Mouse (Mus musculus) stomach, postnatal 0 days (tissue): ENCODE data around the gene Plxnc1. TPM values are rescaled to one million over a fixed set of nuclear protein-coding genes. Genes with fewer than 3 reads are reported as not detected.

Source experiments
- ATAC-seq: fragments of 200-750 bp; cut with Nextera tagmentation; 2 replicates; pipeline ENCODE4 v1.8.0; 2017; ENCODE audit not compliant: low FRiP score, low TSS enrichment
- DNase-seq: peaks from one replicate; pipeline ENCODE4 v3.0.0-alpha.2; 2016; ENCODE audit warnings: low spot score
- H3K27ac ChIP-seq: fragments of 300-500 bp; sonication (generic); replicated peaks from 2 replicates; pipeline ENCODE4 v1.5.1; 2014; ENCODE audit warnings: mild to moderate bottlenecking, control low read depth
- H3K27me3 ChIP-seq: fragments of 300-500 bp; sonication (generic); 2 replicates; pipeline ENCODE4 v1.6.1; 2014; ENCODE audit warnings: low read length; ENCODE audit not compliant: control insufficient read depth, insufficient read depth
- H3K36me3 ChIP-seq: fragments of 300-500 bp; sonication (generic); 2 replicates; pipeline ENCODE4 v1.6.1; 2014; ENCODE audit warnings: low read length, mixed read lengths; ENCODE audit not compliant: control insufficient read depth, insufficient read depth
- H3K4me1 ChIP-seq: fragments of 300-500 bp; sonication (generic); replicated peaks from 2 replicates; pipeline ENCODE4 v1.6.1; 2014; ENCODE audit warnings: antibody characterized with exemption; ENCODE audit not compliant: control insufficient read depth, insufficient read depth
- H3K4me2 ChIP-seq: fragments of 300-500 bp; sonication (generic); replicated peaks from 2 replicates; pipeline ENCODE4 v1.6.1; 2014; ENCODE audit warnings: low read depth, mild to moderate bottlenecking, control low read depth, moderate library complexity
- H3K4me3 ChIP-seq: fragments of 300-500 bp; sonication (generic); 2 replicates; pipeline ENCODE4 v1.5.1; 2014; ENCODE audit warnings: low read depth, low read length, control low read depth
- H3K9ac ChIP-seq: fragments of 300-500 bp; sonication (generic); 2 replicates; pipeline ENCODE4 v1.6.1; 2014; ENCODE audit warnings: mild to moderate bottlenecking, low read length, control low read depth, mixed read lengths
- H3K9me3 ChIP-seq: fragments of 300-500 bp; sonication (generic); 2 replicates; pipeline ENCODE4 v1.6.1; 2016; ENCODE audit warnings: low read length; ENCODE audit not compliant: control insufficient read depth
- CTCF ChIP-seq: IDR thresholded peaks from 2 replicates; pipeline ENCODE4 v1.5.1; 2016; ENCODE audit warnings: antibody characterized with exemption, low read depth, mild to moderate bottlenecking, moderate library complexity
- EP300 ChIP-seq: optimal IDR thresholded peaks from 2 replicates; pipeline ENCODE3; 2016; ENCODE audit warnings: antibody characterized with exemption
- WGBS: fragments of 180-500 bp; shearing (Covaris S2); extraction: QIAGEN DNeasy Blood & Tissue Kit; methylation state at CpG from one replicate; pipeline ENCODE4 v1.1.7; 2014; 5-methylcytosine and 5-hydroxymethylcytosine counted together
- polyA plus RNA-seq: library from polyadenylated mRNA; unstranded; fragments of >200 nt; fragmentation: Nextera tagmentation; extraction: Ambion mirVana; gene quantifications from 2 replicates; pipeline ENCODE4 v1.2.1, GENCODE M21; 2015

The Plxnc1 gene
- polyA plus RNA-seq, 1 experiment from 2014 or later = 0.67 TPM

DNA sequence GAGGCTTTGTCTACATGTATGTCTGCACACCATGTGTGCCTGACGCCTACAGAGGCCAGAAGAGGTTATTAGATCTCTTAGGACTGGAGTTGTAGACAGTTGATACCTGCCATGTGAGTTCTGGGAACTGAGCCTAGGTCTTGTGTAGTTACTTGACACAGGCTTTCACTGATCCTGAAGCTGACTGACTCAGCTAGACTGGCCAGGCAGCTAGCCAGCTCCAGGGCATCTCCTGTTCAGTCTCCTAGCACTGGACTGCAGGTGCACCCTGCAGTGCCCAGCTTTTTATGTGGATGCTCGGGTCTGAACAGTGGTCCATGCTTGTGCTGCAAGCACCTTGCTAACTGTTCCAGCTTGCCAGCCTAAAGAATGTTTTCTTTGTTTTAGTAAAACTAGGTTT, 197.6 kb downstream of the Plxnc1 start:
- WGBS = 90% methylated on average over 2 of the region's 2 CpGs
- Histone ChIP-seq H3K9me3 (no peaks in the 10 kb centered on the region), H3K4me3 (no peak overlapping the region), H3K4me2 (no peak overlapping the region), H3K9ac (no peak overlapping the region), H3K27me3 (no peaks in the 10 kb centered on the region), H3K36me3 (no peaks in the 10 kb centered on the region), H3K27ac (no peak overlapping the region), H3K4me1 (no peaks in the 10 kb centered on the region)
- no peak for DNase-seq
- TF ChIP-seq EP300 (no peak), CTCF (no peak)
- no peak for ATAC-seq

DNA sequence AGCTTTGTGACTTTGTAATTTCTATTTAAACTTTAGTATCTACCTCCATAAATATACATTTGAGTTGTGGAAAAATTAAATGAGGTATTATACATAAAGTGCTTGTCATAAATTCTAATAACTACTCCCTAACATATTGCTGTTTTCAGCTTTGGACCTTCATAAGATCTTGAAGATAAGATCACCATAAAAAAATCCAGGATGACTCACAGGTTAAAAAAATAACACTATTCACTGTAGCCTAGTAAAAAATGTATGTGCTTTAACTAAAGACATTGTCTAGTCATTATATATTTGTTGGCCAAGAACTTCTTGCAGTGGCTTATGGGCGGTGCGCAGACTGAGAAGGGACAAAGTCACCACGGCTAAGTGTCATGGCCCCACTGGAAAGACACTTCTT, 203.2 kb downstream of the Plxnc1 start:
- WGBS = 89% methylated on average over 3 of the region's 3 CpGs
- DNase-seq = no peak

More for the DNA sequence above, 203.2 kb downstream of the Plxnc1 start:
- H3K9me3 ChIP-seq = no peaks in the 10 kb centered on the region
- H3K27ac ChIP-seq = no peak overlapping the region
- H3K4me1 ChIP-seq = no peaks in the 10 kb centered on the region
- no peak overlapping the region for H3K4me3 ChIP-seq
- no peak overlapping the region for H3K9ac ChIP-seq
- no peak for ATAC-seq
- no peaks in the 10 kb centered on the region for H3K36me3 ChIP-seq
- TF ChIP-seq EP300 (no peak), CTCF (no peak)
- no peak overlapping the region for H3K4me2 ChIP-seq
- no peaks in the 10 kb centered on the region for H3K27me3 ChIP-seq
